Mouse (Mus musculus) thymus, adult 2 months (tissue): Measurements from ENCODE around the gene Atp6v1fnb.

Experiments used
- CTCF ChIP-seq: fragments of 200-500 bp; IDR thresholded peaks from 2 replicates; pipeline ENCODE4 v1.5.1; 2012; ENCODE audit warnings: mild to moderate bottlenecking, control low read depth, low read length, moderate library complexity, borderline replicate concordance; ENCODE audit not compliant: control insufficient read depth, poor library complexity, insufficient read depth; ENCODE audit errors: extremely low read depth
- POLR2A ChIP-seq: fragments of 200-500 bp; IDR thresholded peaks from 2 replicates; pipeline ENCODE4 v1.6.1; 2012; ENCODE audit warnings: mild to moderate bottlenecking, low read length, control low read depth, moderate library complexity; ENCODE audit not compliant: control insufficient read depth, poor library complexity, insufficient read depth; ENCODE audit errors: extremely low read depth

GRCm38 (mm10) chr6:29450667-29451066, 20.6 kb upstream of the Atp6v1fnb start:
- no peak for TF ChIP-seq CTCF
- TF ChIP-seq POLR2A, result no peak
